Mouse (Mus musculus) urinary bladder, postnatal 25 days (tissue): Measurements from ENCODE around the gene Fance.
"Not testable (repeated sequence)": the region's sequence is repeated elsewhere in the genome, so short reads cannot be mapped to it uniquely, and the experiment has no call there.

Experiments
- DNase-seq: peaks from one replicate; pipeline ENCODE4 v3.0.0; 2022; ENCODE audit warnings: low spot score

Gene Fance

GRCm38 (mm10) chr17:28349901-28350465 is 36.7 kb downstream of the Fance start:
- peak; percentile 54 for DNase-seq

DNA sequence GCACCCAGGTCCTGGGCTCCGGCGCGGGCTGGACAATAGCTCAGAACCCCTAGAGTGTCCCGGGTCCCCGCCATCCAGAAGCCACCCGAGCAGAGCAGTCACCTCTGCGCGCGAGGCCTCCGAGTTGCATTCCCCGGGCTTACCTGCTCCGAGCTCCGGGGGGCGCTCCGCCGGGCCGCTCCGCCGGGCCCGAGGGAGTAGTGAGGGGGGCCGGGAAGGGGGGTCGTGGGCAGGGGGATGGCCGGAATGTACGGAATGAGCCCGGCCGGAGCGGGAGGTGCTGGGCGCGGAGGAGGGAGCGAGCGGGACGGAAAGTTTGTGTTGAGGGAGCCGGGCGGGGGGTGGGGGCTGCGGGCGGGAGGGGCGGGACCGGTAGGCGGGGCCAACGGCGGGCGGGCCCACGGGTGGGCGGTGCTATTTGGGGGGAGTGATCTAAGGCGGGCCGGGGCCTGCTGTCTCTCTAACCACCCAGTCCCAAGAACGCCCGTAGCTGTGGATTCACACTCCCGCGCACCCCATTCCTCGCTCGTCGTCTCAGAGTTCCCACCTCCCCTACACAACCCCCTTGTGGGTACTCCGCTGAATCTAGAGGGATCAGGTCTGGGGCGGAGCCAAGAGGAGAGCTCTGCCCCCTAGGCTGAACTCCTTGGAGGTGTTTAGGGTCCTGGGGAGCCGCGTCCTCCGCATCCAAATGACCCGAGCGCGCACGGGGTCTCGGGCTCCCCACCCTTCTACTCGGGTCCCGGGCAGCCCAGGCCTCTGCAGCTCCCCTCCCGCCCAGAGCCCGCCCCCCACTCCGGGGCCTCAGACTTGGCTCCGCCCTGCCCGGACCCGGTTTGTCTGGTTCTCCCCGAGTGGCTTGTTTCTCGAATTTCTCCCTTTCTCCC is 37.4 kb downstream of the Fance start, which contains the start of gene Tead3:
Tead3 (minus strand) TSS at position 352 of the 887 bp plus-strand sequence.
- DNase-seq, result peak; percentile 80

DNA sequence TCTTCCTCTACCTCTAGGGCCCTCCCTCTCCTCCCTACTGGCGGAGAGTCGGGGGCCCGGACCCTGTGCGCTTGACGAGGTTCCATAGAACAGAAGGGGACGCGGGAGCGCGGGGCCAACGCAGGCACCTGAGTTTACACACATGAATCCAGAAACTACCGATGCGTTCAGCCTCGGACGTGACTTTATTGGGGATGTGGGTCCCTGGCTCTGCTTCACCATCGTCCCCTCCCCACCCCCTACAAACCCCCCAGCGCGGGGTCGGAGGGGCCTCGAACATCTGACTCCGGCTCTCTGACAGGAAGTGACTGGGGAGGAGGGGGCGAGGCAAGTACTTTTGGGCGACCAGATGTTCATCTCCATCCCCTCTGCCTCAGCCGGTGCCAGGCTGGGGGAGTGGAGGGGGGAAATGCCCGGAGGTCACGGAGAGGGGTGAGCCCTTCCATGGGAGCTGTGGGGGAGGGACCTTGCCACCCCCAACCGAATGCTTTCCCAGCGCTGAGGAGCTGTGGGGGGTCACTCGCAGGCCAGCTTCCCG is 38.1 kb downstream of the Fance start:
- DNase-seq, result peak; percentile 63

GRCm38 (mm10) chr17:28352018-28352417 is 38.7 kb downstream of the Fance start:
- DNase-seq, result no peak

GRCm38 (mm10) chr17:28355871-28356270 is 42.6 kb downstream of the Fance start:
- DNase-seq, result no peak

DNA sequence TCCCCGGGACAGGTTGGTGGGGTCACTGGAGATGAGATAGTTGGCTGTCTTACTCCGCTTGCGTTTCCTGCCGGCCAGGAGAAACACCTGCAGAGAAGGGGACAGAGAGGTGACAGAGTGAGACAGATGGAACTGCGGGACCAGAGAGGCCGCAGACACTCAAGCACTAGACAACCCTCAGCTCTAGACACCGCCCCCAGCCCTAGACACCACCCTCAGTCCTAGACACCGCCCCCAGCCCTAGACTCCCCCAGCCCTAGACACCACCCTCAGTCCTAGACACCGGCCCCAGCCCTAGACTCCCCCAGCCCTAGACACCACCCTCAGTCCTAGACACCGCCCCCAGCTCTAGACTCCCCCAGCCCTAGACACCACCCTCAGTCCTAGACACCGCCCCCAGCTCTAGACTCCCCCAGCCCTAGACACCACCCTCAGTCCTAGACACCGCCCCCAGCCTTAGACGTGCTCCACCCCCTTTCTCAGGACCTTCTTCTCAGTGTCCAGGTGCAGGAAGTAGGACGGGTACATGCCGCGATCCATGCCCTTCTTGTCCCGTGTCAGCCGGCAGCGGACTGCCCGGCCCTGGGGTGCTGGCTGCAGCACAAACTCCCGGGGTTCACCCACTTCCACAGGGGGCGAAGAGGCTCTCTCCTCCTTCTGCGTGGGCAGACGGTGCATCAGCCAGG is 45.4 kb downstream of the Fance start:
- DNase-seq, result not testable (repeated sequence)

- DNase-seq, result no peak
Measured at GRCm38 (mm10) chr17:28360531-28361277, 47.4 kb downstream of the Fance start.

DNA sequence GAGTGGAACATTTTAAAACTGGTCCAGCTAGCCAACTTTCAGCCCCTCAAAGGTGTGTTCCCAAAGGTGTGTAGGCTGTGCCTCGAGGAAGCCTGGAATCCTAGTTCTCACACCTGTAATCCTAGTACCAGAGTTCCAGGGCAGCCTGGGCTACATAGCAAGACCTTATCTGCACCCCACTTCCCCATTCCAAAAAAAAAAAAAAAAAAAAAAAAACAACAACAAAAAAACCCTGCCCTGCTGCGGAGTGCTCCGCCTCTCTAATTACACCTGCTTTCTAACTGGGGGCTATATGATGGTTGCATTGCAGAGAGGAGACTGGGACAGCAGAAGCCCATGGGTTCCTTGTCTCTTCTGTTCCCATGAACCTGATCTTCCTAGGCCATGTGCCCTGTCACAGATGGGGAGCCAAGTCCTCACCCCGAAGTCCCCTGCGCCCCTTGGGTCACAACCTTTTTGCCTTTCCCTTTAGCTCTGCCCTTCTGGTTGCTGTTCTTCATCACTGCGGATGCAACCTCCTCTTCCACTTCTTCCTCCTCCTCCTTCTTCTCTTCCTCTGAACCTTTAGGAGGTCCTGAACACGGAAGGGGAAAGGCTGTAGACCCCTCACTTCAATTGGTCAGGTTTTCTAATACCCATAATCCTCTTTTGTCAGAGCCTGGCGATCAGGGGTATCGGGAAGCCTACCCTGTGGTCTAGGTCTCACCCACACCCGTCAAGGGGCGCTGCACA is 48.8 kb downstream of the Fance start:
- no peak for DNase-seq

GRCm38 (mm10) chr17:28362653-28363292 is 49.5 kb downstream of the Fance start:
- DNase-seq, result no peak

GRCm38 (mm10) chr17:28363507-28363906 is 50.2 kb downstream of the Fance start:
- no peak for DNase-seq

DNA sequence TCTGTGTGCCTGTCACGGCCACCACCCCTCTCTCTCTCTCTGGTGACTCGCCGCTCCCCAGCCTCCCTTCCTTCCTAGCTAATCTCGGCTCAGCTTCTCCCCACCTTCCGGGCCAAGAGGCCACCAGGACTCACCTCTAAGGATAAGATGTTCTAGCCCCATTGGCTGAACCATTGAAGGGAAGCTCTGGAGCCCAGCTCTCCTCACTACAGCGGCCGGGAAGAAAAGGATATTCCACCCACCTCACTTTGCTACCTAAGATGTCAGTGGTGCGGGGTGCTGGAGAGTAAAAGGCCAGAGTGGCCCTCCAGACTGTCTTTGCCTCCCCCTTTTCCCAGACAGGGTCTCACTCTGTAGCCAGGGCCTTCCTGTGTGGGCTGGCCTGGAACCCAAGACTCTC is 51.8 kb downstream of the Fance start, which contains the start of gene Tulp1:
Tulp1 (minus strand) TSS at position 101 of the 400 bp plus-strand sequence.
- no peak for DNase-seq

- DNase-seq, result peak; percentile 86
Measured at GRCm38 (mm10) chr17:28368449-28368848, 55.1 kb downstream of the Fance start.

DNA sequence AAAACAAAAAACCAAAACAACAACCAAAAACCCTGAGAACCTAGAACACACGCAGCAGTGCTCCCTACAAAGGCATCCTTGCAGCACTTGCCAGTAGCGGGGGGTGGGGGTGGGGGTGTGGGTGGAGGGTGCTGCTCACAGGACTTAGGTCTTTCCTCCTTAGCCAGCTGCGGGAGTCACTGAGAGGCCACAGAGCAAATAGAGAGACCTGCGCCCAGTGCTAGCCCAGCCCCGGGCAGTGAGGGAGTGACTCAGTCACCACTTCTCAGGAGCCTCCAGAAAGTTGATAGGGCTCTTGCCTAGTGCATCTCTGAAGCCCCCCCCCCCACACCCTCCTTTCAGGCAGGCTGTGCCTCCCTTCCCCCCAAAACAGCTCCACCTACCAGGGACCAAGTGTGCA is 55.7 kb downstream of the Fance start:
- DNase-seq, result no peak

GRCm38 (mm10) chr17:28371286-28371685 is 58.0 kb downstream of the Fance start:
- no peak for DNase-seq

DNA sequence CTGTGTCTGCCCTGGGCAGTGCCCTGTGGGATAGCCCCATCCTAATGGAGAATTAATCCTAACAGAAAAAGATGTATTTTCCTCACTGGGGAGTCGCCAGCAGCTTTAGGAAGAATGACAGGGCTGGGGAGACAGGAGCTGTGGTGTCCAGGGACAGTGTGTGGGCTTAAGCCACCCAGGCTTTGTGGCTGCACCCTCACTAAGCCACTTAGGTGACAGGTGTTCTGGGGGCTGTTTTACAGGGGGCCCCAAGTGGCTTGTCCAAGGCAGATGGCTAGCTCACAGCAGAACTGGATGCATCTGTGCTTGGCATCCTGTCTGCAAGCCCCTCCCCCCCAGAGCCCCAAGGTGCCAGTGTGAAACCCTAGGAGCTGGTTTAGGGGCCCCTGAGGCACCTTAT is 58.6 kb downstream of the Fance start:
- no peak for DNase-seq

GRCm38 (mm10) chr17:28373821-28374220 is 60.5 kb downstream of the Fance start:
- DNase-seq, result peak; percentile 61

- no peak for DNase-seq
Measured at GRCm38 (mm10) chr17:28374494-28374893, 61.2 kb downstream of the Fance start.

GRCm38 (mm10) chr17:28375592-28376061 is 62.3 kb downstream of the Fance start:
- DNase-seq, result no peak
